Mouse (Mus musculus): Measurements from ENCODE around the gene Gm48551. TPM values are rescaled to one million over a fixed set of nuclear protein-coding genes. Genes with fewer than 3 reads are reported as not detected.

Gene Gm48551
- polyA plus RNA-seq, 1 experiment from 2014 or later: 1.1 TPM

- no peaks in the 10 kb centered on the region for H3K36me3 ChIP-seq (ENCODE audit: control insufficient read depth, insufficient read depth, low read length)
- DNase-seq (ENCODE audit: low spot score) (no peak), ATAC-seq (ENCODE audit: low FRiP score, low TSS enrichment) (no peak)
- WGBS: 6% methylated on average over 43 of the region's 67 CpGs
- H3K4me2 ChIP-seq (replicated peaks; ENCODE audit: low read depth): peak within 1 kb of the TSS; percentile 84
- TF ChIP-seq CTCF (IDR thresholded peaks at IDR 0.05; ENCODE audit: low read depth): no peak
- no peak for TF ChIP-seq EP300 (optimal IDR thresholded peaks at IDR 0.05)
- H3K9me3 ChIP-seq (ENCODE audit: control insufficient read depth, low read length): no peaks in the 10 kb centered on the region
- H3K9ac ChIP-seq (ENCODE audit: low read length): peak within 1 kb of the TSS; percentile 68
- H3K4me3 ChIP-seq (ENCODE audit: low read depth, low read length): peak within 1 kb of the TSS; percentile 48
- H3K27me3 ChIP-seq (ENCODE audit: control insufficient read depth, insufficient read depth, low read length): 0 out of 2 replicates have a peak, but pooled peaks cover 3% of the 10 kb centered on the region
- H3K27ac ChIP-seq (replicated peaks): no peak within 1 kb of the TSS
- no peaks in the 10 kb centered on the region; the same call in 1 of the 2 replicates for H3K4me1 ChIP-seq (replicated peaks; ENCODE audit: control insufficient read depth, insufficient read depth)
Observed at GRCm38 (mm10) chr10:81342686-81343505, 41.4 kb upstream of the Gm48551 start, which contains the start of gene Gipc3. Gipc3 (minus strand) TSS chr10:81343266.

DNA sequence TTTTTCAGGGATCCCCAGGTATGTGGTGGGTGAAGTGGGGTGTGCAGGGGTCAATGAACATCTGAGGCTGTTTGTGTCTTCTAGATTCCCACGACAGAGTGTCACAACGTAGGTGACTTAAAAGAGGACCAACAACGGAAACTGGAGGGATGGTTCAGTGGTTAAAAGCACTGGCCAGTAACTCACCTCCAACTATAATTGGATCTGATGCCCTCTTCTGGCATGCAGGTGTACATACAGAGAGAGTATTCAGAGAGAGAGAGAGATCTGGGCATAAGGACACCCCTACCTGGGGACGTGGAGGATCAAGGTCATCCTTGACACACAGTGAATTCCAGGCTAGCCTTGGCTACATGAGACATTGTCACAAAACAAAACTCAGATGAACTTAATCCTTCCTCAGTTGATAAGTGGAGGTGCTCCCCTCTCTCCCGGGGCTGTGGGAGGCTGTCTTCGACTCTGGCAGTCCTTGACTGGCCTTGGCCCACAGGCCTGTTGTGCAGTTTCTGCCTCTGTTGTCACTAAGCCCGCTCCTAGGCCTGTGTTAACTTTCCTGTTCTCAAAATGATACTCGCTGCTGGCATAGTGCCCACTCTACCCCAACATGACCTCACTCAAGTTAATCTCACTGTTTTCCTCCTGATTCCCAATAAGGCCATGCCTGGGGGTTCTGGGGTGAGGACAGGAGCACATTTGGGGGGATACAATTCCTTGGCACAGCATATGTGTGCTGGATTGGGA lies 39.7 kb upstream of the Gm48551 start:
- peak; percentile 59 for TF ChIP-seq CTCF (IDR thresholded peaks at IDR 0.05; ENCODE audit: low read depth)
- no peak for TF ChIP-seq EP300 (optimal IDR thresholded peaks at IDR 0.05)
- no peak overlapping the region for H3K4me2 ChIP-seq (replicated peaks; ENCODE audit: low read depth)
- no peaks in the 10 kb centered on the region for H3K36me3 ChIP-seq (ENCODE audit: control insufficient read depth, insufficient read depth, low read length)
- H3K9ac ChIP-seq (ENCODE audit: low read length): no peak overlapping the region
- DNase-seq (ENCODE audit: low spot score): no peak
- H3K9me3 ChIP-seq (ENCODE audit: control insufficient read depth, low read length): no peaks in the 10 kb centered on the region
- H3K27me3 ChIP-seq (ENCODE audit: control insufficient read depth, insufficient read depth, low read length): 0 out of 2 replicates have a peak, but pooled peaks cover 3% of the 10 kb centered on the region
- no peak overlapping the region for H3K4me3 ChIP-seq (ENCODE audit: low read depth, low read length)
- ATAC-seq (ENCODE audit: low FRiP score, low TSS enrichment): no peak
- H3K27ac ChIP-seq (replicated peaks): no peak overlapping the region
- 41% methylated on average over 8 of the region's 8 CpGs for WGBS
- peaks cover 4% of the 10 kb centered on the region for H3K4me1 ChIP-seq (replicated peaks; ENCODE audit: control insufficient read depth, insufficient read depth)

DNA sequence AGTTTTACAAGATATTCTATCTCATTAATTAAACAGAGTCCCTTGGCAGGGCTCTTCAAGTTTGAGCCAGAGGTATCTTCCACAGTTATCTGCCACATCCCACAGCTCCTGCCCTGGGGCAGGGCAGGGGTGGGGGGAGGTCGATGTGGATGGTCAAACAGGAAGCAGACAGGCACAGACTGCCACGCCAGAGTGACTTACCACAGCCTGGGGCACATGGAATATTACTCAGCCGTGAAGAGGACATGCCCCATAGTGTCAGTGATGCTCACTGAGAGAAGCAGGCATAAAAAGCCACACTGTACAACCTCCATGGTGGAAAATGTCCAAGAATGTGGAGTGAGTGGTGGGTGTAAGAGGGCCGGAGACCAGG lies 39.1 kb upstream of the Gm48551 start:
- ATAC-seq (ENCODE audit: low FRiP score, low TSS enrichment) (no peak), DNase-seq (ENCODE audit: low spot score) (no peak)
- Histone ChIP-seq H3K4me3 (ENCODE audit: low read depth, low read length) (no peak overlapping the region), H3K27ac (replicated peaks) (no peak overlapping the region), H3K9ac (ENCODE audit: low read length) (no peak overlapping the region), H3K4me2 (replicated peaks; ENCODE audit: low read depth) (no peak overlapping the region), H3K27me3 (ENCODE audit: control insufficient read depth, insufficient read depth, low read length) (0 out of 2 replicates have a peak, but pooled peaks cover 3% of the 10 kb centered on the region), H3K36me3 (ENCODE audit: control insufficient read depth, insufficient read depth, low read length) (no peaks in the 10 kb centered on the region), H3K4me1 (replicated peaks; ENCODE audit: control insufficient read depth, insufficient read depth) (peaks cover 5% of the 10 kb centered on the region), H3K9me3 (ENCODE audit: control insufficient read depth, low read length) (no peaks in the 10 kb centered on the region)
- TF ChIP-seq EP300 (optimal IDR thresholded peaks at IDR 0.05) (no peak), CTCF (IDR thresholded peaks at IDR 0.05; ENCODE audit: low read depth) (no peak)
- WGBS: 86% methylated on average over 4 of the region's 4 CpGs

GRCm38 (mm10) chr10:81346453-81347067 lies 37.7 kb upstream of the Gm48551 start:
- Histone ChIP-seq H3K27me3 (ENCODE audit: control insufficient read depth, insufficient read depth, low read length) (0 out of 2 replicates have a peak, but pooled peaks cover 3% of the 10 kb centered on the region), H3K9ac (ENCODE audit: low read length) (0 out of 2 replicates have a peak overlapping the region, but pooled peaks have one; percentile 31), H3K4me3 (ENCODE audit: low read depth, low read length) (no peak overlapping the region), H3K4me2 (replicated peaks; ENCODE audit: low read depth) (peak overlapping the region; percentile 46), H3K27ac (replicated peaks) (peak overlapping the region; percentile 65; the same call in 1 of the 2 replicates), H3K4me1 (replicated peaks; ENCODE audit: control insufficient read depth, insufficient read depth) (peaks cover 5% of the 10 kb centered on the region), H3K36me3 (ENCODE audit: control insufficient read depth, insufficient read depth, low read length) (no peaks in the 10 kb centered on the region), H3K9me3 (ENCODE audit: control insufficient read depth, low read length) (no peaks in the 10 kb centered on the region)
- DNase-seq (ENCODE audit: low spot score): peak; percentile 93
- ATAC-seq (ENCODE audit: low FRiP score, low TSS enrichment): peak; percentile 55
- 18% methylated on average over 52 of the region's 55 CpGs for WGBS
- TF ChIP-seq EP300 (optimal IDR thresholded peaks at IDR 0.05) (no peak), CTCF (IDR thresholded peaks at IDR 0.05; ENCODE audit: low read depth) (peak; percentile 62)

DNA sequence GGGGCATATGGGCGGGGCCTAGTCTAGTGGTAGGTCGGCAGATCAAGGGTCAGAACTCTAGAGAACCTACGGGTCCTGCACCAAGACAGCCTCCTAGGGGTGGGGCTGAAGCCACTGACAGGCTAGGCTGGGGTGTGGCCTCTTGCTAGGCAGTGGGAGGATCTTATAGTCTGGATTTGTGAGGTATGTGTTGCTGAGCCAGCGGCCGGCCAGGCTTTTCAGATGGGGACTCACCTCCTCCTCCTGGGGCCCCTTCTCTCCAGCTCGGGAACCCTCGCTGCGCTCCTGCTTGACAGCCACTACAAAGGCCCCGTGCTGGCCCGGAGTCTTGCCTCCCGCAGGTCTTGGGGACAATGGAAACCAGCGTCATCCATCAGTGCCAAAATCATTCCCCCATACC lies 35.1 kb upstream of the Gm48551 start:
- H3K9ac ChIP-seq (ENCODE audit: low read length): peak overlapping the region; percentile 82
- ATAC-seq (ENCODE audit: low FRiP score, low TSS enrichment): peak; percentile 38; the same call in 1 of the 2 replicates
- peak; percentile 19; the same call in 1 of the 2 replicates for TF ChIP-seq CTCF (IDR thresholded peaks at IDR 0.05; ENCODE audit: low read depth)
- no peak for TF ChIP-seq EP300 (optimal IDR thresholded peaks at IDR 0.05)

More for the DNA sequence above, 35.1 kb upstream of the Gm48551 start:
- Histone ChIP-seq H3K27ac (replicated peaks) (peak overlapping the region; percentile 91), H3K36me3 (ENCODE audit: control insufficient read depth, insufficient read depth, low read length) (no peaks in the 10 kb centered on the region), H3K4me2 (replicated peaks; ENCODE audit: low read depth) (peak overlapping the region; percentile 90), H3K4me3 (ENCODE audit: low read depth, low read length) (peak overlapping the region; percentile 71), H3K27me3 (ENCODE audit: control insufficient read depth, insufficient read depth, low read length) (no peaks in the 10 kb centered on the region), H3K4me1 (replicated peaks; ENCODE audit: control insufficient read depth, insufficient read depth) (peaks cover 5% of the 10 kb centered on the region), H3K9me3 (ENCODE audit: control insufficient read depth, low read length) (no peaks in the 10 kb centered on the region)
- peak; percentile 77 for DNase-seq (ENCODE audit: low spot score)
- 5% methylated on average over 11 of the region's 12 CpGs for WGBS
